Mouse (Mus musculus) stomach, embryonic 14.5 days (tissue): ENCODE data around the gene Chat. TPM values are rescaled to one million over a fixed set of nuclear protein-coding genes. Genes with fewer than 3 reads are reported as not detected.

Experiments used
- ATAC-seq: fragments of 200-750 bp; cut with Nextera tagmentation; 2 replicates; pipeline ENCODE4 v1.8.0; 2017; ENCODE audit warnings: low read depth, moderate TSS enrichment; ENCODE audit not compliant: insufficient number of reproducible peaks, insufficient read depth, low FRiP score
- H3K27ac ChIP-seq: fragments of 300-500 bp; sonication (generic); 2 replicates; pipeline ENCODE4 v1.5.1; 2014; ENCODE audit warnings: mild to moderate bottlenecking, low read length, moderate library complexity, mixed read lengths
- H3K27me3 ChIP-seq: fragments of 300-500 bp; sonication (generic); 2 replicates; pipeline ENCODE4 v1.6.1; 2014; ENCODE audit warnings: low read length, control low read depth, mixed read lengths; ENCODE audit not compliant: control insufficient read depth, insufficient read depth
- H3K36me3 ChIP-seq: fragments of 300-500 bp; sonication (generic); 2 replicates; pipeline ENCODE4 v1.6.1; 2014; ENCODE audit warnings: mild to moderate bottlenecking, control low read depth, low read length, moderate library complexity, mixed read lengths; ENCODE audit not compliant: control insufficient read depth, insufficient read depth
- H3K4me1 ChIP-seq: fragments of 300-500 bp; sonication (generic); 2 replicates; pipeline ENCODE4 v1.6.1; 2014; ENCODE audit warnings: low read length, control low read depth, mixed read lengths; ENCODE audit not compliant: control insufficient read depth, insufficient read depth
- H3K4me2 ChIP-seq: fragments of 300-500 bp; sonication (generic); replicated peaks from 2 replicates; pipeline ENCODE4 v1.6.1; 2014; ENCODE audit warnings: low read depth, low read length, control low read depth
- H3K4me3 ChIP-seq: fragments of 300-500 bp; sonication (generic); 2 replicates; pipeline ENCODE4 v1.5.1; 2014; ENCODE audit warnings: low read depth, low read length, control low read depth
- H3K9ac ChIP-seq: fragments of 300-500 bp; sonication (generic); replicated peaks from 2 replicates; pipeline ENCODE4 v1.6.1; 2014; ENCODE audit warnings: low read depth, mild to moderate bottlenecking, control low read depth, low read length, moderate library complexity, mixed read lengths
- H3K9me3 ChIP-seq: fragments of 300-500 bp; sonication (generic); 2 replicates; pipeline ENCODE4 v1.6.1; 2016; ENCODE audit warnings: low read depth, low read length, control low read depth; ENCODE audit not compliant: control insufficient read depth
- WGBS: fragments of 180-500 bp; shearing (Covaris S2); extraction: QIAGEN DNeasy Blood & Tissue Kit; methylation state at CpG from one replicate; pipeline ENCODE4 v1.1.7; 2014; 5-methylcytosine and 5-hydroxymethylcytosine counted together
- polyA plus RNA-seq: library from polyadenylated mRNA; unstranded; fragments of >200 nt; fragmentation: Nextera tagmentation; extraction: Ambion mirVana; gene quantifications from 2 replicates; pipeline ENCODE4 v1.2.1, GENCODE M21; 2014

Gene Chat
- polyA plus RNA-seq, 1 experiment from 2014 or later, result 0.90 TPM

- WGBS, result 40% methylated on average over 15 of the region's 15 CpGs
Measured at GRCm38 (mm10) chr14:32381619-32382018, 84.2 kb downstream of the Chat start.

DNA sequence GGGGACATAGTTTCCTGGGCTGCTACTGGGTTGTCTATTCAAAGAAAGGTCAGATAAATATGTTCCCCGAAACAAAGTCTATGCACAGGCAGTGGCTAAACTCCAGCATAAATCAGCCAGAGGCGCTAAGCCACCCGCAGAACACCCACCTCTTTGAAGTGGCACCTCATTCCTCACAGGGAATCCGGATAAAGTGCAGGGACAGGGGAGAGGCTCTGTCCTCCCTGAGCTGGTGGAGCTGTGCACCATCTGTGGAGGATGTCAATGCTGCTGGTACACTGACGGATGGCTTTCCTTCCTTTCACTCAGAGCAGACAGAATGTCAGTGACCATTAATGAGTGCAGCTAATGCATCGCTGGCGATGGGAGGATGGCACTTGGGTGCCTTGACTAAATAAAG is 84.7 kb downstream of the Chat start:
- Histone ChIP-seq H3K9ac (no peak overlapping the region), H3K36me3 (no peaks in the 10 kb centered on the region), H3K4me3 (no peak overlapping the region), H3K27ac (no peak overlapping the region), H3K9me3 (no peaks in the 10 kb centered on the region), H3K4me1 (no peaks in the 10 kb centered on the region), H3K4me2 (no peak overlapping the region), H3K27me3 (no peaks in the 10 kb centered on the region)
- WGBS, result 17% methylated on average over 7 of the region's 7 CpGs
- no peak for ATAC-seq

More at GRCm38 (mm10) chr14:32381619-32382018, 84.2 kb downstream of the Chat start:
- Histone ChIP-seq H3K4me1 (no peaks in the 10 kb centered on the region), H3K9ac (no peak overlapping the region), H3K4me2 (no peak overlapping the region), H3K27me3 (no peaks in the 10 kb centered on the region), H3K36me3 (no peaks in the 10 kb centered on the region), H3K4me3 (no peak overlapping the region), H3K9me3 (no peaks in the 10 kb centered on the region), H3K27ac (no peak overlapping the region)
- no peak for ATAC-seq

DNA sequence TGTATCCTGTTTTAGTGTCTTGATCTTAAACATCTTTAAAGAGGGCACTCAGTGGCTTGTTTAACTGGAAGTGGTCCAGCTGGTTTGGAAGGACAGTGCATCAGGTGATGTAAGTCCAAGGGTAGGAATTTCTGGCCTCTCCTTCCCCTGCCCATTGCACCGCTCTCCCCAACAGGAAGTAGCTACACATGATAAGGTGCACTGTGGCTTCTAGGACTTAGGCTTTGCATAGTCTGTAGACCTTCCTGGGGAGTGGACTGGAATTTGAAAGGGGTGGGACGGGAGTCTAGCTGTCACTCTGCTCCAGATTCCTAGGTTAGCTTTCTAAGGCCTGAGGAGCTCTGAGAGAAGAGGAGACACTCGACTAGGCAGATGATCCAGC is 85.7 kb downstream of the Chat start:
- no peak overlapping the region for H3K27ac ChIP-seq
- H3K9ac ChIP-seq, result no peak overlapping the region
- H3K9me3 ChIP-seq, result no peaks in the 10 kb centered on the region
- H3K27me3 ChIP-seq, result no peaks in the 10 kb centered on the region
- no peaks in the 10 kb centered on the region for H3K36me3 ChIP-seq
- H3K4me3 ChIP-seq, result no peak overlapping the region
- H3K4me1 ChIP-seq, result no peaks in the 10 kb centered on the region
- 45% methylated on average over 3 of the region's 3 CpGs for WGBS
- no peak for ATAC-seq
- no peak overlapping the region for H3K4me2 ChIP-seq

DNA sequence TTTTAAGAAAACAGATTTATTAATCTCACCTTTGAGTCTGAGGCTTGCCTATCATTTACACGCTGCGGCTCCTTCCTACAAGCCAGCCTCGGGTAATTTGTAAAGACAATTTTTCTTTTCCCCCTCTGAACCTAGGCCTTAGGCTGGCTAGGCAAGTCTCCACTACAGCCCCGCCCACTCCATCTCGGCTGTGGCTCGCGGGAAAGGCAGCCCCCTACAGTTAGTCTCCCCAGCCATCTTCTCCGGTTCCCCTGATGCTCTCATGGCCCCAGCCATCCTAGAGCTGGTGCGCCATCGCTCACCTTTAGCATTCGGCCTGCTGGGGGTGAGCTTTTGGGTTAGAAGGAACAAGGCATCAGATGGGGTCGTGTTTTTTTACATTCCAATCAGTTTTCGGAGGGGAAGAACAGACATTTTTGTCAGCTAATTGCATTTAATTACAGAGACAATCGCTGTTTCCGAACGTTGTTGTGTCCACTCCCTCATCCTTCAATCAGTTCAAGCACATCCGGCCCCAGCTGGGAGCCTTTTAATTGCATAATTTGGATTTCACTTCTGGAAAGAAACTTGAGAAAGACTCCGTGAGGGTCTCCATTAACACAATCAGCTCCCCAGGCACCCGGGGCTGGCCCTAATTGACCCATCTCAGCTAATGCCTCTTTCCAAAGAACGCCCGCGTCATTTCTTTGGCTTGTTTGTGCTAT is 86.2 kb downstream of the Chat start:
- Histone ChIP-seq H3K4me1 (no peaks in the 10 kb centered on the region), H3K4me3 (no peak overlapping the region), H3K27me3 (no peaks in the 10 kb centered on the region), H3K27ac (no peak overlapping the region), H3K4me2 (no peak overlapping the region; the same call in 1 of the 2 replicates), H3K9ac (no peak overlapping the region), H3K9me3 (no peaks in the 10 kb centered on the region), H3K36me3 (no peaks in the 10 kb centered on the region)
- ATAC-seq, result no peak
- WGBS, result 16% methylated on average over 22 of the region's 22 CpGs

GRCm38 (mm10) chr14:32372510-32372909 is 93.3 kb downstream of the Chat start:
- no peak overlapping the region for H3K27ac ChIP-seq
- no peaks in the 10 kb centered on the region for H3K9me3 ChIP-seq
- H3K9ac ChIP-seq, result no peak overlapping the region
- ATAC-seq, result no peak
- 75% methylated on average over 2 of the region's 2 CpGs for WGBS
- no peak overlapping the region for H3K4me2 ChIP-seq
- H3K4me3 ChIP-seq, result no peak overlapping the region
- H3K4me1 ChIP-seq, result no peaks in the 10 kb centered on the region
- H3K36me3 ChIP-seq, result no peaks in the 10 kb centered on the region
- H3K27me3 ChIP-seq, result no peaks in the 10 kb centered on the region

GRCm38 (mm10) chr14:32369756-32370155 is 96.0 kb downstream of the Chat start:
- WGBS, result 50% methylated on average over 7 of the region's 7 CpGs
- Histone ChIP-seq H3K4me3 (no peak overlapping the region), H3K9ac (no peak overlapping the region), H3K9me3 (no peaks in the 10 kb centered on the region), H3K27ac (no peak overlapping the region), H3K27me3 (no peaks in the 10 kb centered on the region), H3K4me1 (no peaks in the 10 kb centered on the region), H3K4me2 (no peak overlapping the region), H3K36me3 (no peaks in the 10 kb centered on the region)
- no peak for ATAC-seq

DNA sequence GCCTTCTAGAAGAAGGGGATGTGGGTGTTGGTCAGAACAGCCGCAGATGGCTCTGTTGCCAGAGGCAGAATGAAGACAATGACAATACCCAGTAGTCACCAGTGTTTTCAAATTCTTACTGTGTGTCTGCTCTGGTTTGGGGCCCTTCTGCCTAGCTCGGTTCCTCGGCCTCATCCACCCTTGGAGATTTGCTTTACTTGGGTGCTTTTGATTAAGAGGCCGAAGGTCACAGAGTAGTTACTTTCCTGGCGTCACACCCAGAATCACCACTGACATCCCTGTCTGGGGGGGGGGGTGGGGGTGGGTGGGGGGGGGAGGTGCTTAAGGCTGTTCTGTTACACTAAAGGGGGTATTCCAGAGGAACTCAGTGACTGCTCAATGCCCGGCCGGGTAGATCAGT is 101.4 kb downstream of the Chat start:
- no peak overlapping the region for H3K4me2 ChIP-seq
- H3K9me3 ChIP-seq, result 0 out of 2 replicates have a peak, but pooled peaks cover 5% of the 10 kb centered on the region
- no peaks in the 10 kb centered on the region for H3K4me1 ChIP-seq
- no peak overlapping the region for H3K27ac ChIP-seq
- H3K4me3 ChIP-seq, result no peak overlapping the region
- H3K36me3 ChIP-seq, result no peaks in the 10 kb centered on the region
- H3K9ac ChIP-seq, result no peak overlapping the region
- no peaks in the 10 kb centered on the region for H3K27me3 ChIP-seq
- ATAC-seq, result no peak
- WGBS, result 49% methylated on average over 7 of the region's 7 CpGs
